Mouse (Mus musculus): ENCODE measurements at regions not wholly inside any gene's neighbourhood (a gene's known extent, or its start where the extent isn't known, plus 50 kb on each side); places are given as distances from the start of the nearest gene placed in this dataset.
"Not testable (repeated sequence)": the region's sequence is repeated elsewhere in the genome, so short reads cannot be mapped to it uniquely, and the experiment has no call there.

GRCm38 (mm10) chr2:17946047-17946446 is 50.7 kb downstream of the H2al2a start:
- no peak for DNase-seq (ENCODE audit: low spot score in 2 of 2)

- no peak for DNase-seq (ENCODE audit: low spot score in 2 of 2)
These were observed 51.3 kb downstream of the H2al2a start for GRCm38 (mm10) chr2:17945369-17945915.

DNA sequence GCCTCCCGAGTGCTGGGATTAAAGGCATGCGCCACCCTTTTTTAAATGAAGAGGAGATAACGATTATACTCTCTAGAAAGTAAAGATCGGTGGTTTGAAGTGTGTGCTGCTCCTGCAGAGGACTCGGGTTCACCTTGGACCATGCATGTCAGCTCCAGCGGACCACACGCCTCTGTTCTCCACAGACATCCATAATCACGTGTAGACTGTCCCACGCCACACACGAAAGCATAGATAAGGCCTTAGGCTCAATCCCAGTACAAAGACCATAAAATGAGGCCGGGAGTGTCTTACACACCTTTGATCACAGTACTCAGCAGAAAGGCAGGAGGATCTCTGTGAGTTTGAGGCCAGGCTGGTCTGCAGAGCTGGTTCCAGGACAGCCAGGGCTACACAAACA is 53.3 kb downstream of the H2al2a start:
- no peak for DNase-seq (ENCODE audit: low spot score in 2 of 2)

GRCm38 (mm10) chr2:17942528-17943387 is 54.0 kb downstream of the H2al2a start:
- DNase-seq (ENCODE audit: low spot score in 2 of 2): no peak

DNA sequence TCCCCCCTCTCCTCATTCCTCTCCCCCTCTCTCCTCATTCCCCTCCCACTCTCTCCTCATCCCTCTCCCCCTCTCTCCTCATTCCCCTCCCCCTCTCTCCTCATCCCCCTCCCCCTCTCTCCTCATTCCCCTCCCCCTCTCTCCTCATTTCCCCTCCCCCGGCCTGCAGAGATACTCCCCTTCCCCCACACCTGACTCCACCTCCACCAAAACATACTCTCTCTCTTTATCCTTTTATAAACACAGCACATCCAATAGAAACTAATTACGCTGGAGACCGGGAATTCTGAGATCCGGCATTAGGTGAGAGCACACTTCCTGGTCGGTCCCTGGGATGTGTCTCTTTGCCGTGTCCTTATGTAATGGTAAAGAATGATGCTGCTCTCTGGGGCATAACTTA is 54.8 kb downstream of the H2al2a start:
- no peak for DNase-seq (ENCODE audit: low spot score in 2 of 2)

GRCm38 (mm10) chr2:17939857-17940848 is 56.6 kb downstream of the H2al2a start:
- DNase-seq (ENCODE audit: low spot score in 2 of 2): not testable (repeated sequence)

GRCm38 (mm10) chr2:17939183-17939856 is 57.4 kb downstream of the H2al2a start:
- DNase-seq (ENCODE audit: low spot score in 2 of 2): no peak

DNA sequence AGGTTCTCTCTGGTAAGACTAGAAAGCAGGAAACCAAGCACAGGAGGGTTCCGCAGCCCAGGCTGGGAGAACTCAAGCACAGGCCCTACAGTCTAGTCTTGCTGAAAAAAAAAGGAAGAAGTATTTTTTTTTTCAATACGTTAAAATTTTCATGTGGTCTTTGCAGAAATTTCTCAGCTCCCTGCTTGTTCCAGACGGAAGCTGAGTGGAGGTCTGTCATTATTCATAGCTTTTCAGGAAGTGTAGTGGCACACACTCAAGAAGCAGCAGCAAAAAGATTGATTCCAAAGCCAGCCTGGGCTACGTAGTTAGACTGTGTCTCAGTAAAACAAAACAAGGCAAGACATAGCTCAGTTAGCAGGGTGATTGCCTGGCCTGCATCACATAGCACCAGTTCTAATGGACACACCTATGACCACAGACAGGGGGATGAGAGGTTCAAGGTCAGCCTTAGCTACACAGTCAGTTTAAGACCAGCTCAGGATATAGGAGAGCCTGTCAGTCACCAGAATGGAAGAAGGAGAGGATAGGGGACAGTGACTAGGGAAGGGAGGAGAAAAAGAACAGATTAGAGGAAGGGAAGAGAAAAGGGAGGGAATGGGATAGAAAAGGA is 60.1 kb downstream of the H2al2a start:
- no peak for DNase-seq (ENCODE audit: low spot score in 2 of 2)

GRCm38 (mm10) chr2:17935916-17936315 is 60.8 kb downstream of the H2al2a start:
- DNase-seq (ENCODE audit: low spot score in 2 of 2): no peak

DNA sequence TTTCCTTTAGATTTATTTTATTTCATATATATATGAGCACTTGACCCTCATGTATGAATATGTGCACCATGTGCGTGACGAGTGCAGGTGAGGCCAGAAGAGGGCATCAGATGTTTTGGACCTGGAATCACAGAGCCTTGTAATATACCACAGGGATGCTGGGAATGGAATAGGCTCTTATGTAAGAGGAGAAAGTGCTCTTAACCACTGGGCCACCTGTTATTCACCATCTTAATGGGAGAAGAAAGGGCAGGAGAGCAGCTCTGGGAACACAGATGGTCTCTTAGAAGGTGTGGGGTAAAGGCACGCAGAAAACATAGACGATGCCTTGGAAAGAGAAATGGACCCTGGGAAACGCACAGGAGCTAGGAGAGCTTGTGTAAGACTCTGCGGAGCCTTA is 61.3 kb downstream of the H2al2a start:
- DNase-seq (ENCODE audit: low spot score in 2 of 2): no peak

- DNase-seq (ENCODE audit: low spot score in 2 of 2): no peak
These were observed 62.1 kb downstream of the H2al2a start for GRCm38 (mm10) chr2:17934610-17935009.

- no peak for DNase-seq (ENCODE audit: low spot score in 2 of 2)
These were observed 63.6 kb downstream of the H2al2a start for GRCm38 (mm10) chr2:17932932-17933790.

- peak in 1 of 2 experiments; percentile 8 for DNase-seq (ENCODE audit: low spot score in 2 of 2)
These were observed 64.3 kb downstream of the H2al2a start for GRCm38 (mm10) chr2:17932426-17932931.

DNA sequence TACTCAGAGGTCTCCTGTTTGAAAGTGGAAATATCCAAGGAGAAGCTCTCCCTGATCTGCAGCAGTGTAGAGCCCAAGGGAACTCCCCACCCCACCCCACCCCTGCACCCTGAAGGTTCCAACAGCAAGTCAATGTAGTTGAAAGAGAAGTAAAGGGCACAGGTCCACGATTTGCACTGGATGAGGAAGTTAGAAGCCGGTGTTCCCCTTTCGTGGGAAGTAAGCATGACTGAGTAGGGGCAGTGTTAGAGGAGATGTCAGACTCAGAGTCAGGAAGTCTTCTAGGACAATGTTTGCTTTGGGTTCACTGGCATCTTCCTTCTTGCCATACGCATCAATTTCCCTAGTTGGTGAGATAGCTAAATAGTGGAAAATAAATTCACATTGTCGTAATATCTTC is 64.9 kb downstream of the H2al2a start:
- no peak for DNase-seq (ENCODE audit: low spot score in 2 of 2)

GRCm38 (mm10) chr2:17918861-17919648 is 77.7 kb downstream of the H2al2a start:
- DNase-seq (ENCODE audit: low spot score in 2 of 2): no peak

- no peak for DNase-seq (ENCODE audit: low spot score in 2 of 2)
These were observed 79.4 kb downstream of the H2al2a start for GRCm38 (mm10) chr2:17917238-17917946.

DNA sequence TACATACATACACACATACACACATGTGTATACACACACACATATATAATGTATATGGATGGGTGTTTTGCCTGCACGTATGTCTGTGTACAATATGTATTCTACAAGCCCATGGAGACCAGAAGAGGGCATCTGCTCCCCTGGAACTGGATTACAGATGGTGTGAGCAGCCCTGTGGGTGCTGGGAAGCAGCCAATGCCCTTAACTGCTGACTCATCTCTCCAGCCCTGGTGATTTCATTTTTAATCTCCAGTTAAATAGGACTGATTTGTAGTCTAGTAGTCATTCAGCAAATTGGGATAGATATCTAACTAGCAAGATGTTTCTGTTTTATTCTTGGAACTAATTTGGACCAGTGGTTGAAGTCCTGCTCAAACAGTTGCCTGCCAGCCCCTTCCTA is 94.1 kb downstream of the H2al2a start:
- DNase-seq (ENCODE audit: low spot score in 2 of 2): no peak

DNA sequence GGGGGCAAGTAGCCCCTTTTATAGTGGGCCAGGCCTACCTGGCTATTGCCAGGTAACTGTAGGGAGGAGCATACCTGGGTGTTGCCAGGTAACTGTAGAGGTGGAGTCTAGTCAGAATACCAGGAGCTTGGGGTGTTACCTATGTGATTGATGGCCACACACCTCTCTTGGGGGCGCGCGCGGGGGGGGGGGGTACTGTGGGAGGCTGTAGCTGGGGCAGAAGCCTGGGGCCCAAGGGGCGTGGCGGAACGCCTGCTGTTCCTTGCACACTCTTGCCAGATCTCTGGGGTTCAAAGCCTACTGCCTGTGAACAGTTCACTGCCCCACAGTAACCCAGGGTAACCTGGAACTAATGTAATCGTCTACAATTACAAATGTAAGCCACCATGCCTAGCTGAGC is 96.6 kb downstream of the H2al2a start:
- DNase-seq (ENCODE audit: low spot score in 2 of 2): no peak

DNA sequence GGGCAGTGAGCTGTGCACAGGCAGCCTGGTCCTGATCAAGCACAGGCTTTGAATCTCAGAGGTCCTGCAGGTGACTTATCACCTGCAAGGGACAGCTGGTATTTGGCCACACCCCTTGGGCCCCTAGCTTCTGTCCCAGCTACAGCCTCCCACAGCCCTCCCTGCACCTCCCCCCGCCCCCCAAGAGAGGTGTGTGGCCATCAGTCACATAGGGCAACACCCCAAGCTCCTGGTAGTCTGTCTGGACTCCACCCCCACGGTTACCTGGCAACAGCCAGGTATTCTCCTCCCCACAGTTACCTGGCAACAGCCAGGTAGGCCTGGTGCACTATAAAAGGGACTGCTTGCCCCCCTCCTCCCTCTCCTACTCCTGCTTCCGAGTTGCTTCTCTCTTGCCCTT is 98.0 kb downstream of the H2al2a start:
- DNase-seq (ENCODE audit: low spot score in 2 of 2): no peak

All from cerebellum, postnatal 4 days (tissue).